Comparison of ENCODE assay signal across 9 mouse cellular contexts in the genomic region with DNA sequence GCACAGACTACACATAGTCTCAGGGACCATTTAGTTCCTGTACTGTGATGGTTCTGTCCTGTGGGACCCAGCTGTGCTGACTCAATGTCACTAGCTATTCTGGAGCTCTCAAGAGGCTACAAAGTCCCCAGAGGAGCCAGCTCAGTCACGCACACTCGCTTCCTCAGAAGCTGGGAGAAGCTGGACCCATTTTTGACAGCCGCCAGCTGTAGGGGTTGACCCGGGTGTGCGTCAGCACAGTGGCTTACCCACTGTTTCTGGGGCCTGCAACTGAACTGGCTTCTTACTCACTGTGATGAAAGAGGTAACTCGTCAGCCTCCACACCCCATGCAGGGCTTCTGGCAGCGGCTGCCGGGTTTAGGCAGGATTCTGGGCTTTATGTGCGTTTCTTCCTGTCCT.
DNase-seq lines count a peak whose midpoint lies in the region; ATAC-seq and TF ChIP-seq lines count a peak whose summit lies in the region.
"Had no signal": no experiment of that assay in that cellular context is flagged by ENCODE, and none has a peak within 500 bp of the region (broad histone marks: within the 10 kb centered on the region; RNA-seq: fewer than 3 reads in every experiment).

No protein-coding gene starts in this region.

- no peaks in the 10 kb centered on the region for H3K4me1 ChIP-seq in liver, postnatal 0 days (ENCODE audit: insufficient read depth)

- TF ChIP-seq CTCF in gastrocnemius, adult 2 months (IDR thresholded peaks at IDR 0.05) = no peak
- no peak for TF ChIP-seq CTCF in liver, postnatal 0 days (IDR thresholded peaks at IDR 0.05; ENCODE audit: low read depth)

- no peak overlapping the region for H3K4me3 ChIP-seq in gastrocnemius, adult 2 months
- H3K4me3 ChIP-seq in liver, postnatal 0 days (ENCODE audit: low read depth, low read length) = no peak overlapping the region

- WGBS in liver, postnatal 0 days (ENCODE audit: insufficient replicate concordance) = 55% methylated on average over 9 of the region's 9 CpGs

- intact Hi-C loops in gastrocnemius, adult 2 months (cut with DNase I) = no loop called here
- intact Hi-C loops in gastrocnemius, postnatal 36 days (cut with DNase I) = no loop called here

- H3K36me3 ChIP-seq in liver, postnatal 0 days (replicated peaks; ENCODE audit: insufficient read depth, low read length) = no peaks in the 10 kb centered on the region

- H3K9me3 ChIP-seq in liver, postnatal 0 days (ENCODE audit: low read length) = no peaks in the 10 kb centered on the region

- DNase-seq in gastrocnemius, adult 2 months = peak; percentile 41
- no peak for DNase-seq in gastrocnemius, postnatal 36 days
- peak; percentile 66 to 76 for DNase-seq in adrenal gland, postnatal 36 days
- peak; percentile 76 for DNase-seq in kidney, adult 11 months
- DNase-seq in lung, postnatal 25 days (ENCODE audit: low spot score) = peak; percentile 77
- no peak for DNase-seq in liver, postnatal 0 days
- no peak for DNase-seq in layer of hippocampus, postnatal 36 days
- no peak for DNase-seq in embryo, embryonic 10.5 days (ENCODE audit: low spot score)

- TF ChIP-seq EP300 in liver, postnatal 0 days (IDR thresholded peaks at IDR 0.05; ENCODE audit: low read depth) = no peak

- ATAC-seq in liver, postnatal 0 days = no peak

- H3K27me3 ChIP-seq in liver, postnatal 0 days (ENCODE audit: insufficient read depth, low read length) = no peaks in the 10 kb centered on the region

- H3K4me2 ChIP-seq in liver, postnatal 0 days (ENCODE audit: low read depth, low read length) = no peak overlapping the region

- no peak overlapping the region; the same call in 1 of the 2 replicates for H3K27ac ChIP-seq in gastrocnemius, adult 2 months
- H3K27ac ChIP-seq in liver, postnatal 0 days (ENCODE audit: low read depth) = no peak overlapping the region
- H3K27ac ChIP-seq: macrophage had no signal

- H3K9ac ChIP-seq in liver, postnatal 0 days (replicated peaks) = no peak overlapping the region

Comparison
In these comparisons a context has a peak if more than half of its experiments do, and no peak if none do; other contexts are left out.
1. DNase-seq: peak in gastrocnemius, adult 2 months (single experiment), adrenal gland, postnatal 36 days (2 of 2), kidney, adult 11 months (single experiment) and lung, postnatal 25 days (single experiment); none in gastrocnemius, postnatal 36 days (0 of 2), liver, postnatal 0 days (single experiment), layer of hippocampus, postnatal 36 days (0 of 2) and embryo, embryonic 10.5 days (single experiment).